Mouse (Mus musculus) E14TG2a.4 (cell line): ENCODE results near the gene Hist1h1a.

Source experiments
- CTCF ChIP-seq: conservative IDR thresholded peaks from 2 replicates; pipeline ENCODE4 v1.5.1; 2014; ENCODE audit warnings: low read length
- NANOG ChIP-seq: IDR thresholded peaks from 2 replicates; pipeline ENCODE4 v1.6.1; 2014; ENCODE audit warnings: borderline replicate concordance, low read length, mixed read lengths
- POU5F1 ChIP-seq: IDR thresholded peaks from 2 replicates; pipeline ENCODE4 v1.6.1; 2014; ENCODE audit warnings: low read length, borderline replicate concordance

GRCm38 (mm10) chr13:23742007-23742406 lies 21.5 kb upstream of the Hist1h1a start:
- no peak for TF ChIP-seq CTCF
- 0 out of 2 replicates have a peak, but pooled peaks have one; percentile 52 for TF ChIP-seq POU5F1
- TF ChIP-seq NANOG: no peak; the same call in 1 of the 2 replicates
